Mouse (Mus musculus): Measurements from ENCODE around the gene Fbxw21. TPM values are rescaled to one million over a fixed set of nuclear protein-coding genes. Genes with fewer than 3 reads are reported as not detected.

Gene Fbxw21
- total and polyA plus RNA-seq, 3 experiments, result not detected

- Histone ChIP-seq H3K79me2 (replicated peaks; ENCODE audit: control insufficient read depth, extremely low read depth, insufficient read depth, poor library complexity, severe bottlenecking) (no peaks in the 10 kb centered on the region), H3K27ac (ENCODE audit: insufficient read depth, low read depth) (no peak overlapping the region), H3K4me2 (ENCODE audit: insufficient read depth, low read depth, poor library complexity, severe bottlenecking) (no peak overlapping the region), H3K27me3 (replicated peaks) (peaks cover 97% of the 10 kb centered on the region), H3K4me3 (replicated peaks in 1 of 3; ENCODE audit: low read depth in 2 of 3, low read length in 2 of 3, poor library complexity in 1 of 3) (no peak overlapping the region), H3K9me3 (replicated peaks; ENCODE audit: low read length) (no peaks in the 10 kb centered on the region), H3K36me3 (replicated peaks in 1 of 2; ENCODE audit: control insufficient read depth in 1 of 2, insufficient read depth in 1 of 2, low read length in 1 of 2) (no peaks in the 10 kb centered on the region), H3K4me1 (ENCODE audit: control insufficient read depth in 1 of 2, insufficient read depth in 2 of 2) (no peaks in the 10 kb centered on the region), H3K9ac (ENCODE audit: insufficient read depth, low read depth) (no peak overlapping the region)
- no peak for TF ChIP-seq JUN (IDR thresholded peaks at IDR 0.05; ENCODE audit: insufficient read depth, low read depth, low read length)
- no peak for TF ChIP-seq JUND (conservative IDR thresholded peaks at IDR 0.05; ENCODE audit: low read depth, low read length)
- TF ChIP-seq ZMIZ1 (IDR thresholded peaks at IDR 0.05; ENCODE audit: low read depth, low read length), result no peak
- no peak for TF ChIP-seq RAD21 (IDR thresholded peaks at IDR 0.05; ENCODE audit: low read depth, low read length)
- no peak for TF ChIP-seq TBP (conservative IDR thresholded peaks at IDR 0.05; ENCODE audit: low read depth, low read length)
- DNase-seq (ENCODE audit: extremely low read depth), result no peak
- in situ Hi-C loops (cut with MboI; ENCODE audit: low pct_ligation_motif_present, low pct_unique_long_range_greater_than_20kb, low sequenced_read_pairs), result no loop called here
- dilution Hi-C loops (cut with MboI; ENCODE audit: extremely low pct_ligation_motif_present, extremely low pct_unique_long_range_greater_than_20kb, low sequenced_read_pairs), result no loop called here
Measured at GRCm38 (mm10) chr9:109107341-109107740, 54.5 kb downstream of the Fbxw21 start.

- no peak overlapping the region for H3K4me2 ChIP-seq (ENCODE audit: insufficient read depth, low read depth, poor library complexity, severe bottlenecking)
- peaks cover 95% of the 10 kb centered on the region for H3K27me3 ChIP-seq (replicated peaks)
- H3K9me3 ChIP-seq (replicated peaks; ENCODE audit: low read length), result no peaks in the 10 kb centered on the region
- no peaks in the 10 kb centered on the region for H3K79me2 ChIP-seq (replicated peaks; ENCODE audit: control insufficient read depth, extremely low read depth, insufficient read depth, poor library complexity, severe bottlenecking)
- DNase-seq (ENCODE audit: extremely low read depth), result no peak
- H3K27ac ChIP-seq (ENCODE audit: insufficient read depth, low read depth), result no peak overlapping the region
- dilution Hi-C loops (cut with MboI; ENCODE audit: extremely low pct_ligation_motif_present, extremely low pct_unique_long_range_greater_than_20kb, low sequenced_read_pairs) (no loop called here), in situ Hi-C loops (cut with MboI; ENCODE audit: low pct_ligation_motif_present, low pct_unique_long_range_greater_than_20kb, low sequenced_read_pairs) (no loop called here)
- TF ChIP-seq USF1 (IDR thresholded peaks at IDR 0.05; ENCODE audit: low read depth, low read length), result no peak
- no peak for TF ChIP-seq SMC3 (IDR thresholded peaks at IDR 0.05; ENCODE audit: low read depth, low read length)
- no peak for TF ChIP-seq RCOR1 (conservative IDR thresholded peaks at IDR 0.05; ENCODE audit: low read depth, low read length)
- no peak for TF ChIP-seq MAX (IDR thresholded peaks at IDR 0.05; ENCODE audit: low read length)
- no peak for TF ChIP-seq CTCF (conservative IDR thresholded peaks at IDR 0.05 in 1 of 2, IDR thresholded peaks at IDR 0.05 in 1 of 2; ENCODE audit: low read depth in 2 of 2, low read length in 2 of 2)
- TF ChIP-seq KAT2A (IDR thresholded peaks at IDR 0.05; ENCODE audit: insufficient replicate concordance, low read length), result no peak
- TF ChIP-seq NRF1 (IDR thresholded peaks at IDR 0.05; ENCODE audit: low read depth, low read length), result no peak
- no peak for TF ChIP-seq MAZ (IDR thresholded peaks at IDR 0.05; ENCODE audit: low read depth, low read length)
- no peak for TF ChIP-seq NELFE (IDR thresholded peaks at IDR 0.05; ENCODE audit: low read depth, low read length)
- TF ChIP-seq ETS1 (conservative IDR thresholded peaks at IDR 0.05; ENCODE audit: low read depth, low read length), result no peak
- no peak overlapping the region for H3K4me3 ChIP-seq (replicated peaks in 1 of 3; ENCODE audit: low read depth in 2 of 3, low read length in 2 of 3, poor library complexity in 1 of 3)
- H3K36me3 ChIP-seq (replicated peaks in 1 of 2; ENCODE audit: control insufficient read depth in 1 of 2, insufficient read depth in 1 of 2, low read length in 1 of 2), result no peaks in the 10 kb centered on the region
- H3K4me1 ChIP-seq (ENCODE audit: control insufficient read depth in 1 of 2, insufficient read depth in 2 of 2), result no peaks in the 10 kb centered on the region
- H3K9ac ChIP-seq (ENCODE audit: insufficient read depth, low read depth), result no peak overlapping the region
Measured at GRCm38 (mm10) chr9:109105648-109106047, 56.2 kb downstream of the Fbxw21 start.

GRCm38 (mm10) chr9:109105011-109105410 lies 56.8 kb downstream of the Fbxw21 start:
- Histone ChIP-seq H3K4me3 (replicated peaks in 1 of 3; ENCODE audit: low read depth in 2 of 3, low read length in 2 of 3, poor library complexity in 1 of 3) (no peak overlapping the region), H3K9me3 (replicated peaks; ENCODE audit: low read length) (no peaks in the 10 kb centered on the region), H3K9ac (ENCODE audit: insufficient read depth, low read depth) (no peak overlapping the region), H3K4me1 (ENCODE audit: control insufficient read depth in 1 of 2, insufficient read depth in 2 of 2) (no peaks in the 10 kb centered on the region), H3K79me2 (replicated peaks; ENCODE audit: control insufficient read depth, extremely low read depth, insufficient read depth, poor library complexity, severe bottlenecking) (no peaks in the 10 kb centered on the region), H3K36me3 (replicated peaks in 1 of 2; ENCODE audit: control insufficient read depth in 1 of 2, insufficient read depth in 1 of 2, low read length in 1 of 2) (no peaks in the 10 kb centered on the region), H3K4me2 (ENCODE audit: insufficient read depth, low read depth, poor library complexity, severe bottlenecking) (no peak overlapping the region), H3K27ac (ENCODE audit: insufficient read depth, low read depth) (no peak overlapping the region), H3K27me3 (replicated peaks) (peaks cover 95% of the 10 kb centered on the region)
- dilution Hi-C loops (cut with MboI; ENCODE audit: extremely low pct_ligation_motif_present, extremely low pct_unique_long_range_greater_than_20kb, low sequenced_read_pairs) (no loop called here), in situ Hi-C loops (cut with MboI; ENCODE audit: low pct_ligation_motif_present, low pct_unique_long_range_greater_than_20kb, low sequenced_read_pairs) (no loop called here)
- no peak for DNase-seq (ENCODE audit: extremely low read depth)
- TF ChIP-seq USF1 (IDR thresholded peaks at IDR 0.05; ENCODE audit: low read depth, low read length) (no peak), CTCF (conservative IDR thresholded peaks at IDR 0.05 in 1 of 2, IDR thresholded peaks at IDR 0.05 in 1 of 2; ENCODE audit: low read depth in 2 of 2, low read length in 2 of 2) (no peak), TCF12 (IDR thresholded peaks at IDR 0.05; ENCODE audit: low read depth, low read length) (no peak), IRF4 (IDR thresholded peaks at IDR 0.05; ENCODE audit: low read depth, low read length) (no peak), SIN3A (IDR thresholded peaks at IDR 0.05; ENCODE audit: low read length) (no peak), ZKSCAN1 (IDR thresholded peaks at IDR 0.05; ENCODE audit: borderline replicate concordance, low read depth, low read length) (no peak), UBTF (IDR thresholded peaks at IDR 0.05; ENCODE audit: low read depth, low read length) (no peak), NRF1 (IDR thresholded peaks at IDR 0.05; ENCODE audit: low read depth, low read length) (no peak), JUND (conservative IDR thresholded peaks at IDR 0.05; ENCODE audit: low read depth, low read length) (no peak), PAX5 (IDR thresholded peaks at IDR 0.05; ENCODE audit: low read length) (no peak), MAFK (IDR thresholded peaks at IDR 0.05; ENCODE audit: insufficient replicate concordance, low read length) (no peak), MAZ (IDR thresholded peaks at IDR 0.05; ENCODE audit: low read depth, low read length) (no peak), USF2 (conservative IDR thresholded peaks at IDR 0.05; ENCODE audit: low read depth, low read length) (no peak), NELFE (IDR thresholded peaks at IDR 0.05; ENCODE audit: low read depth, low read length) (no peak)

Measured in CH12.LX (cell line).